Mouse (Mus musculus) neural tube, embryonic 15.5 days (tissue): ENCODE data around the gene Mnat1. TPM values are rescaled to one million over a fixed set of nuclear protein-coding genes. Genes with fewer than 3 reads are reported as not detected.

Source experiments
- ATAC-seq: fragments of 200-750 bp; cut with Nextera tagmentation; 2 replicates; pipeline ENCODE4 v1.8.0; 2017; ENCODE audit warnings: mild to moderate bottlenecking, moderate TSS enrichment, moderate library complexity; ENCODE audit not compliant: low FRiP score
- H3K27ac ChIP-seq: fragments of 300-500 bp; sonication (generic); replicated peaks from 2 replicates; pipeline ENCODE4 v1.5.1; 2015; ENCODE audit warnings: mild to moderate bottlenecking, inconsistent platforms
- H3K27me3 ChIP-seq: fragments of 300-500 bp; sonication (generic); replicated peaks from 2 replicates; pipeline ENCODE4 v1.6.1; 2015; ENCODE audit warnings: inconsistent platforms
- H3K36me3 ChIP-seq: fragments of 300-500 bp; sonication (generic); 2 replicates; pipeline ENCODE4 v1.6.1; 2015; ENCODE audit warnings: inconsistent platforms
- H3K4me1 ChIP-seq: fragments of 300-500 bp; sonication (generic); 2 replicates; pipeline ENCODE4 v1.6.1; 2015; ENCODE audit warnings: inconsistent platforms
- H3K4me2 ChIP-seq: fragments of 300-500 bp; sonication (generic); 2 replicates; pipeline ENCODE4 v1.6.1; 2015; ENCODE audit warnings: inconsistent platforms, mild to moderate bottlenecking, moderate library complexity
- H3K4me3 ChIP-seq: fragments of 300-500 bp; sonication (generic); replicated peaks from 2 replicates; pipeline ENCODE4 v1.5.1; 2015; ENCODE audit warnings: mild to moderate bottlenecking, inconsistent platforms
- H3K9ac ChIP-seq: fragments of 300-500 bp; sonication (generic); replicated peaks from 2 replicates; pipeline ENCODE4 v1.6.1; 2015; ENCODE audit warnings: mild to moderate bottlenecking, inconsistent platforms
- H3K9me3 ChIP-seq: fragments of 300-500 bp; sonication (generic); replicated peaks from 2 replicates; pipeline ENCODE4 v1.6.1; 2016; ENCODE audit warnings: inconsistent platforms
- WGBS: fragments of 180-500 bp; shearing (Covaris S2); methylation state at CpG from one replicate; pipeline ENCODE4 v1.1.7; 2015; ENCODE audit warnings: mixed read lengths; 5-methylcytosine and 5-hydroxymethylcytosine counted together
- polyA plus RNA-seq: library from polyadenylated mRNA; unstranded; fragments of >200 nt; fragmentation: Nextera tagmentation; extraction: Ambion mirVana; gene quantifications from 2 replicates; pipeline ENCODE4 v1.2.1, GENCODE M21; 2015

The Mnat1 gene
- polyA plus RNA-seq, 1 experiment from 2014 or later: 17.0 TPM

- Histone ChIP-seq H3K36me3 (no peaks in the 10 kb centered on the region), H3K4me3 (no peak overlapping the region), H3K27ac (no peak overlapping the region), H3K27me3 (no peaks in the 10 kb centered on the region), H3K4me1 (no peaks in the 10 kb centered on the region), H3K4me2 (no peak overlapping the region), H3K9ac (no peak overlapping the region), H3K9me3 (0 out of 2 replicates have a peak, but pooled peaks cover 2% of the 10 kb centered on the region)
- no peak for ATAC-seq
- whole genome bisulfite sequencing: 74% methylated on average over 2 of the region's 2 CpGs
Observed at GRCm38 (mm10) chr12:73255006-73255405, 131.5 kb downstream of the Mnat1 start.

- Histone ChIP-seq H3K27me3 (no peaks in the 10 kb centered on the region), H3K4me1 (no peaks in the 10 kb centered on the region), H3K36me3 (no peaks in the 10 kb centered on the region), H3K9ac (no peak overlapping the region), H3K4me2 (no peak overlapping the region), H3K4me3 (no peak overlapping the region), H3K9me3 (0 out of 2 replicates have a peak, but pooled peaks cover 2% of the 10 kb centered on the region), H3K27ac (no peak overlapping the region)
- no peak for ATAC-seq
- 97% methylated on average over 6 of the region's 6 CpGs for WGBS
Observed at GRCm38 (mm10) chr12:73259269-73259668, 135.8 kb downstream of the Mnat1 start.

- 88% methylated on average over 1 of the region's 1 CpGs for WGBS
- ATAC-seq: no peak
- Histone ChIP-seq H3K36me3 (no peaks in the 10 kb centered on the region), H3K4me1 (no peaks in the 10 kb centered on the region), H3K9me3 (0 out of 2 replicates have a peak, but pooled peaks cover 2% of the 10 kb centered on the region), H3K9ac (no peak overlapping the region), H3K4me3 (no peak overlapping the region), H3K4me2 (no peak overlapping the region), H3K27me3 (no peaks in the 10 kb centered on the region), H3K27ac (no peak overlapping the region)
Observed at GRCm38 (mm10) chr12:73260339-73260738, 136.8 kb downstream of the Mnat1 start.

- Histone ChIP-seq H3K4me3 (no peak overlapping the region), H3K36me3 (no peaks in the 10 kb centered on the region), H3K9ac (no peak overlapping the region), H3K4me1 (no peaks in the 10 kb centered on the region), H3K27ac (no peak overlapping the region), H3K4me2 (no peak overlapping the region), H3K27me3 (no peaks in the 10 kb centered on the region), H3K9me3 (no peaks in the 10 kb centered on the region)
- ATAC-seq: no peak
- 86% methylated on average over 3 of the region's 3 CpGs for WGBS
Observed at GRCm38 (mm10) chr12:73265381-73265978, 142.0 kb downstream of the Mnat1 start.

- 83% methylated on average over 1 of the region's 1 CpGs for WGBS
- no peak overlapping the region for H3K4me2 ChIP-seq
- no peaks in the 10 kb centered on the region; the same call in 1 of the 2 replicates for H3K4me1 ChIP-seq
- no peak overlapping the region for H3K27ac ChIP-seq
- no peak overlapping the region for H3K9ac ChIP-seq
- H3K27me3 ChIP-seq: no peaks in the 10 kb centered on the region
- no peaks in the 10 kb centered on the region for H3K9me3 ChIP-seq
- H3K4me3 ChIP-seq: no peak overlapping the region
- no peak for ATAC-seq
- no peaks in the 10 kb centered on the region for H3K36me3 ChIP-seq
Observed at GRCm38 (mm10) chr12:73266597-73266996, 143.1 kb downstream of the Mnat1 start.

GRCm38 (mm10) chr12:73268497-73268896 is 145.0 kb downstream of the Mnat1 start:
- no peaks in the 10 kb centered on the region for H3K9me3 ChIP-seq
- no peak for ATAC-seq
- 87% methylated on average over 1 of the region's 1 CpGs for WGBS
- H3K36me3 ChIP-seq: no peaks in the 10 kb centered on the region
- no peak overlapping the region for H3K9ac ChIP-seq
- no peaks in the 10 kb centered on the region; the same call in 1 of the 2 replicates for H3K4me1 ChIP-seq
- no peaks in the 10 kb centered on the region for H3K27me3 ChIP-seq
- no peak overlapping the region for H3K4me2 ChIP-seq
- H3K27ac ChIP-seq: no peak overlapping the region
- H3K4me3 ChIP-seq: no peak overlapping the region

- WGBS: 87% methylated on average over 3 of the region's 3 CpGs
Observed at GRCm38 (mm10) chr12:73269531-73269930, 146.0 kb downstream of the Mnat1 start.

GRCm38 (mm10) chr12:73269933-73270332 is 146.4 kb downstream of the Mnat1 start:
- Histone ChIP-seq H3K9me3 (no peaks in the 10 kb centered on the region), H3K4me1 (no peaks in the 10 kb centered on the region; the same call in 1 of the 2 replicates), H3K4me3 (no peak overlapping the region), H3K4me2 (no peak overlapping the region), H3K27ac (no peak overlapping the region), H3K27me3 (no peaks in the 10 kb centered on the region), H3K36me3 (peaks cover 9% of the 10 kb centered on the region; the same call in 1 of the 2 replicates), H3K9ac (no peak overlapping the region)
- WGBS: 67% methylated on average over 4 of the region's 4 CpGs
- ATAC-seq: no peak

More at GRCm38 (mm10) chr12:73269531-73269930, 146.0 kb downstream of the Mnat1 start:
- H3K27me3 ChIP-seq: no peaks in the 10 kb centered on the region
- no peak overlapping the region for H3K4me3 ChIP-seq
- no peaks in the 10 kb centered on the region for H3K9me3 ChIP-seq
- peaks cover 5% of the 10 kb centered on the region; the same call in 1 of the 2 replicates for H3K36me3 ChIP-seq
- no peak overlapping the region for H3K4me2 ChIP-seq
- H3K27ac ChIP-seq: no peak overlapping the region
- H3K4me1 ChIP-seq: no peaks in the 10 kb centered on the region; the same call in 1 of the 2 replicates
- no peak for ATAC-seq
- no peak overlapping the region for H3K9ac ChIP-seq

- Histone ChIP-seq H3K4me1 (no peaks in the 10 kb centered on the region; the same call in 1 of the 2 replicates), H3K27ac (no peak overlapping the region), H3K27me3 (no peaks in the 10 kb centered on the region), H3K4me3 (no peak overlapping the region), H3K9me3 (no peaks in the 10 kb centered on the region), H3K9ac (no peak overlapping the region), H3K4me2 (no peak overlapping the region), H3K36me3 (peaks cover 43% of the 10 kb centered on the region)
- ATAC-seq: no peak
- WGBS: 91% methylated on average over 3 of the region's 3 CpGs
Observed at GRCm38 (mm10) chr12:73274921-73275320, 151.4 kb downstream of the Mnat1 start.

- no peaks in the 10 kb centered on the region for H3K9me3 ChIP-seq
- peak within 1 kb of the TSS; percentile 87 for H3K27ac ChIP-seq
- H3K27me3 ChIP-seq: no peaks in the 10 kb centered on the region
- H3K4me3 ChIP-seq: peak within 1 kb of the TSS; percentile 88
- peaks cover 15% of the 10 kb centered on the region for H3K36me3 ChIP-seq
- H3K4me1 ChIP-seq: peaks cover 43% of the 10 kb centered on the region
- peak within 1 kb of the TSS; percentile 91 for H3K9ac ChIP-seq
- peak within 1 kb of the TSS; percentile 80 for H3K4me2 ChIP-seq
- peak; percentile 97 for ATAC-seq
- WGBS: under 1% methylated on average over 53 of the region's 53 CpGs
Observed at GRCm38 (mm10) chr12:73286287-73287092, 163.0 kb downstream of the Mnat1 start, which contains the start of the genes Trmt5 and Slc38a6. Gene Trmt5, minus strand, starts transcription at chr12:73286710. Gene Slc38a6, plus strand, starts transcription at chr12:73286779.

GRCm38 (mm10) chr12:73287609-73288008 is 164.1 kb downstream of the Mnat1 start:
- WGBS: 72% methylated on average over 8 of the region's 8 CpGs
- Histone ChIP-seq H3K4me1 (peaks cover 43% of the 10 kb centered on the region), H3K9me3 (no peaks in the 10 kb centered on the region), H3K36me3 (peaks cover 15% of the 10 kb centered on the region), H3K4me3 (peak overlapping the region; percentile 88), H3K9ac (peak overlapping the region; percentile 91; the same call in 1 of the 2 replicates), H3K27me3 (no peaks in the 10 kb centered on the region), H3K4me2 (peak overlapping the region; percentile 80), H3K27ac (peak overlapping the region; percentile 87; the same call in 1 of the 2 replicates)
- ATAC-seq: no peak
